Mouse (Mus musculus) olfactory bulb, adult 2 months (tissue): Measurements from ENCODE around the gene Corin. TPM values are rescaled to one million over a fixed set of nuclear protein-coding genes. Genes with fewer than 3 reads are reported as not detected.

Source experiments
- H3K27ac ChIP-seq: fragments of 200-500 bp; 2 replicates; pipeline ENCODE4 v1.5.1; 2012; ENCODE audit warnings: low read depth, low read length; ENCODE audit not compliant: insufficient read depth
- H3K4me1 ChIP-seq: fragments of 200-500 bp; 2 replicates; pipeline ENCODE4 v1.6.1; 2012; ENCODE audit warnings: low read length; ENCODE audit not compliant: control insufficient read depth, insufficient read depth
- H3K4me3 ChIP-seq: fragments of 200-500 bp; 2 replicates; pipeline ENCODE4 v1.5.1; 2012; ENCODE audit warnings: mild to moderate bottlenecking, low read depth, low read length, moderate library complexity; ENCODE audit not compliant: insufficient read depth
- CTCF ChIP-seq: fragments of 200-500 bp; IDR thresholded peaks from 2 replicates; pipeline ENCODE4 v1.5.1; 2012; ENCODE audit warnings: low read depth, mild to moderate bottlenecking, low read length, moderate library complexity; ENCODE audit not compliant: insufficient read depth
- POLR2A ChIP-seq: fragments of 200-500 bp; IDR thresholded peaks from 2 replicates; pipeline ENCODE4 v1.6.1; 2012; ENCODE audit warnings: mild to moderate bottlenecking, low read depth, low read length, moderate library complexity; ENCODE audit not compliant: insufficient read depth
- WGBS: fragments of 180-500 bp; shearing (Covaris S2); methylation state at CpG from one replicate; pipeline ENCODE4 v1.1.7; 2018; 5-methylcytosine and 5-hydroxymethylcytosine counted together
- polyA plus RNA-seq: library from polyadenylated mRNA; stranded (reverse); fragments of >200 nt; gene quantifications from 2 replicates; pipeline ENCODE4 v1.2.4, GENCODE M21; 2012; ENCODE audit warnings: low replicate concordance; ENCODE audit not compliant: missing spikeins, insufficient read depth, insufficient read length

Gene Corin
- polyA plus RNA-seq, 1 experiment: not detected

DNA sequence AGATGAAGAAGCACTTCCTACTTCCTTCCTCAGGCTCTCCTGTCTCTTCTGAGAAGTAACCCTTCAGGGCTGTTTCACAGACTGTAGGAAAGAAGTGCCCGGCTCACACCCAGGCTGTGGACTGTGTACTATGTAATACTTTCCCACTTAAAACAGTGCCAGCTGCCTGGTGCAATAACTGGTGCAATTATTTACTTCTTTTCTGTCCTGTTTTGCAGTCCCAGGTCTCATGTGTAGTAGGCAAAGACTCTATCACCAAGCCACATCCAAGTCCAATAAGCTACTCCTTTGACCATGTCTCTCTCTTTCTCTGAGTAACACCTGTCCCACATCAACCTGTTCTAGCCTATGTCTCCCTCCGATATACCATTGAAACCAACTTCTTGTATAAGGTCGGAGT is 93.4 kb downstream of the Corin start:
- Histone ChIP-seq H3K4me3 (no peak overlapping the region), H3K27ac (no peak overlapping the region), H3K4me1 (no peaks in the 10 kb centered on the region)
- TF ChIP-seq POLR2A (no peak), CTCF (no peak)
- WGBS: 97% methylated on average over 3 of the region's 3 CpGs

DNA sequence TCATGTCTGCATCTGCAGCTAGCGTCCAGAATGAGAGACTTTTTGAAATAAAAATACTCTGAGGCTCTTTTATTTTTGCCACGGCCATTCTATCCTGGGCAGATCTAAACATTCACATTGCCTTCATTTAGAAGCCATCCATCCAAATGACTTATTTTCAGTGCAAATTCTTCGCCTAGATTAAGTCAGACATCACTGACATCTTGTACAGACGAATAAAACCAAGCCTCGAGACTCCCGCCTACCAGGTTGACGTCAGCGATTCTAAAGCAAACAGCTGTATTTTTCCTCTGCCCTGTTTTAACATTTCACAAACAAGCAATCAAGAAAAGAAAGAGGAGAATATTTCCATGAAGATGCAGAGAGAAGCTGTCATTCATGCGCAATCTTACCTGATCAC is 100.9 kb downstream of the Corin start:
- no peak for TF ChIP-seq CTCF
- no peak for TF ChIP-seq POLR2A
- no peak overlapping the region for H3K27ac ChIP-seq
- WGBS: 54% methylated on average over 9 of the region's 9 CpGs
- H3K4me3 ChIP-seq: no peak overlapping the region
- H3K4me1 ChIP-seq: no peaks in the 10 kb centered on the region

DNA sequence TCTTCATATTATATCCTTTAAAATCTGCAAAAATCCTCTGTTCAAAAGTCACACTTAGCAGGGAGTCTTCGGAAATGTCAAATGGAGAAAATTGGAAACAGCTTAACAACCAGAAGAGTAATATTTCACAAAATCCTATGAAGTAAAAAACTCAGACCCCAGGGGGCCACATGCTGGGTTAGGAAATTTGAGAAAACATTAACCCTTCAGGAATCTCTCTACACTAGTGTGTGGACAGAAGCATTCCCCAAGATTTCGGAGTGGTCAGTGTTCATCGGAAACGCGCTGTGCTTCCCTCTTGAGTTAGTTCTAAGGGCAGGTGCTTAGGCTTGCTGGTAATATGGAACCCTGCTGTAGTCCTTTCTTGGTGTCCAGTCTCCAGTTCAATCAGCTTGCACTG is 101.4 kb downstream of the Corin start:
- 80% methylated on average over 5 of the region's 5 CpGs for WGBS
- Histone ChIP-seq H3K27ac (no peak overlapping the region), H3K4me1 (no peaks in the 10 kb centered on the region), H3K4me3 (no peak overlapping the region)
- TF ChIP-seq POLR2A (no peak), CTCF (no peak)

DNA sequence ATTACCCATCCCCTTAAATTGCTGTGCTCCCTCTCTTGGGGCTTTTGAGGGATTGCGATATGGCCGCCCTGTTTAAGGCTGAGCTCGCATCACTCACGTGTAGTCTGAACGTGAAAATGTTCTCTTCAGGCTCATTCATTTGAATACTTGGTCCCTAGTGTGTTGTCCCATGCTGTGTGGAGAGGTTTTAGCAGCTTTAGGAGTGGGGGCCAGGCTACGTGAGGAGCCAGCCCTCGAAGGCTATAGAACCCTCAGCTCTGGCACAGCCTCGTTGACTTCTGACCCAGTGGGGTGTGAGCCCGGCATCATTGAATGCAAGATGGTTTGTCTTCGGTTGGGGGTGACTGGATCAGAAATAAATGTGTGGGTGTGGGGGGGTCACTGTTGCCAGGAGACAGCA is 102.5 kb downstream of the Corin start:
- TF ChIP-seq POLR2A (no peak), CTCF (no peak)
- Histone ChIP-seq H3K4me3 (no peak overlapping the region), H3K4me1 (no peaks in the 10 kb centered on the region), H3K27ac (no peak overlapping the region)
- WGBS: 51% methylated on average over 10 of the region's 10 CpGs

DNA sequence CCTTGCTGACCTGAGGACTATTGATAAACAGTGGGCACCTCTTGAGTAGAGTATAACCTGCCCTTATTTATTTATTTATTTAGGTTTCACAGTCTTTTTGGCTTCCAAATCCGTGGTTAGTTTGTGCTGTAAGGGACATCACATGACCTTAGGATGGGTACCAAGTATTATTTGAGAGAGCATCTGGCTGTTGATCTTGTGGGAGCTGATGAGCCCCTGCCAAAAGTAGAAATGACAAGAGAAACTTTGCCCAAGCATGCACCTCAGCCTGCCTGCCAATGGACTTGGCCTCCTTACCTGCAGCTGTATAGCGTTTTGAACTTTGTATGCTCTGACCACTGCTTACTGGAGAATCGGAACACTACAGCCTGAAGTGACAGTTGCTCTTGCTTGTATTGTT is 103.0 kb downstream of the Corin start:
- 84% methylated on average over 3 of the region's 3 CpGs for WGBS
- H3K4me3 ChIP-seq: no peak overlapping the region
- TF ChIP-seq CTCF (no peak), POLR2A (no peak)
- H3K4me1 ChIP-seq: no peaks in the 10 kb centered on the region
- no peak overlapping the region for H3K27ac ChIP-seq

DNA sequence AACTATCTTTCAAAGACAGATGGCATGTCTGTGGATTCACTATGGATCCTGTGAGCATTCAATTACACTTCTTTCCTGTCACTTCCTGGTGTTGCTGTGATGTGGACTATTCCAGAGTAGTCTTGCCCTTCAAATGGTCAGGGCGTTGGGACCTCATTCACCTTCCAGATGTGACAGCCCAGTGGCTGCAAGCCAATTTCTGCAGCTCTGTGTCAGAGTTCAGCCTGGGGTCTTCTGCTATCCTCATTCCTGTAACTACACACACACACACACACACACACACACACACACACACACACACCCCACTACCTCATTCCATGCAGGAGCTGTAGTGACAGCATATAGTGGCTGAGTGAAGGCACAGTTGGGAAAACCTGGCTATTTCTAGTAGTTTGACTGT is 122.1 kb downstream of the Corin start:
- H3K4me1 ChIP-seq: no peaks in the 10 kb centered on the region
- 70% methylated on average over 1 of the region's 1 CpGs for WGBS
- no peak for TF ChIP-seq CTCF
- TF ChIP-seq POLR2A: no peak
- H3K4me3 ChIP-seq: no peak overlapping the region
- no peak overlapping the region for H3K27ac ChIP-seq

DNA sequence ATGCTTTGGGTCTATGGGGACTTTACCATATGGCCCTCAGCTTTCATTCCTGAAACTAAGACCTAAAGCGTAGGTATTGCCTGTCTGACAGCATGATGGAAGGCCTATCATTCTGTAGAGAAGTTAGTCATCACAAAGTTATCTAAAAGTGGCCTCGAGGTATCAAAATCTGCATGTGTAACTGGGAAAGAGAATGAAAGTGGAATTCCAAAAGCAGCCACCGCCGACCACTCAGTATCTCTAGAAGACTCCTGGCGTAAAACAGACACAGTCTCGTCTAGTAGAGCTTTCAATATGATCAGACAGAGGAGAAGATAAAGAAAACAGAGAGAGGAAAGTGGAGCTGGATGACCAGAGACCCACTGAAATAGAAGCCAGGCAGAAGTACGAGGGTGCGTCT is 123.7 kb downstream of the Corin start:
- no peak for TF ChIP-seq CTCF
- no peak for TF ChIP-seq POLR2A
- WGBS: 77% methylated on average over 8 of the region's 8 CpGs
- Histone ChIP-seq H3K4me3 (no peak overlapping the region), H3K27ac (no peak overlapping the region), H3K4me1 (no peaks in the 10 kb centered on the region)

DNA sequence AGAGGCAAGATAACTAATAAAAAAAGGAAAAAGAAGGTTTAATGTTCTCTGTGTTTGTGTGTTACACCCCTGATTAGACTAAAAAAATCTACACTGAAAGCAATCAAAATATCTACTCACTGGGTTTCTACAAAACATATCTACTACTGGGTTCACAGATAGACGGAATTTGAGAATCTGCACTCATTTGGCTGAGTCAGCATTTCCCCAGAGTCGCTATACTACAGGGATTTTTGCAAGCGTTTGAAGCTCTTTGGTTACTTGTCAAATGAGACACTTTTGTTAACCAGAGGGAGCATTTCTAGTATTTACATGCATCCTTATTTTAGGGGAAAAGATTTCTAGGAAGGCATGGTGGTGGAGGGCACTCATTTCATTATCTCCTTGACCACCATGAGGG is 136.3 kb downstream of the Corin start:
- no peaks in the 10 kb centered on the region for H3K4me1 ChIP-seq
- H3K4me3 ChIP-seq: no peak overlapping the region
- 83% methylated on average over 3 of the region's 3 CpGs for WGBS
- H3K27ac ChIP-seq: no peak overlapping the region
- TF ChIP-seq CTCF: no peak
- no peak for TF ChIP-seq POLR2A

DNA sequence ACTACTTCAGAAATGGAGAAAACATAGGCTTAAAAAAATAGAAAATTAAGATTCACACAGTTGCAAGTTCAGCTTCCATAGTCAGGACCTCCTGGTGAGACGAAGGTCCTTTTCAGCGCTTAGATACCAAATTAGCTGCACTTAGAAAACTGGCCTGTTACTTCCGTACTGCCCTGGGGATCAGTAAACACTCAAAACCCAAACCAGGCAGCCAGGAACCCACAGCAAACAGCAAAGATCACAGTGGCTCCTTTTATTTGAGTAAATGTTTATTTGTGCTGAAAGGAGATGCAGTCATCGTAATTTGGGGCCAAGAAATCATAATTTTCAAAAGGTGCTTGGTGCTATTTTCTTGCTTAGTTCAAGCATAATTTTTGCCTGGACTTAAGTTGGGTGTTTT is 138.5 kb downstream of the Corin start:
- TF ChIP-seq POLR2A (no peak), CTCF (no peak)
- Histone ChIP-seq H3K27ac (no peak overlapping the region), H3K4me1 (no peaks in the 10 kb centered on the region), H3K4me3 (no peak overlapping the region)
- WGBS: 59% methylated on average over 4 of the region's 4 CpGs

DNA sequence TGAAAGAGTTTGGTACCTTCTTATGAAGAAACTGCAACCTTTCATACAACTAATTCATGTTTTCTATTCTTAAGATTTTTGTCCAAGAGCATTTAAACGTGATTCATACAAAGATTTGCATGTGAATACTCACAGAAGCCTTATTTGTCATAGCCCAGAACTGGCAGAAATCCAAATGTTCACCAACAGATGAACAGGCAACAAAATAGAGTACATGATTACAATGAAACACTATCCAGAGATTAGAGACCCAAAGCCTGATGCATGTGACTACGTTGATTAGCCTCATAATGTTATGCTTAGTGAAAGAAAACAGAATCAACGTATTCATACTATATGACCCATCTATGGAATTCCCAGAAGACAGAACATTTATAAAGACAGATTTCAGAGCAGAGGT is 140.4 kb downstream of the Corin start:
- WGBS: 50% methylated on average over 3 of the region's 3 CpGs
- Histone ChIP-seq H3K4me1 (no peaks in the 10 kb centered on the region), H3K27ac (no peak overlapping the region), H3K4me3 (no peak overlapping the region)
- no peak for TF ChIP-seq POLR2A
- no peak for TF ChIP-seq CTCF
